Mouse (Mus musculus) frontal cortex, postnatal 10 days (tissue): ENCODE measurements around the gene Aldh1l1.

ENCODE experiments used
- DNase-seq, 2 experiments: peaks; one replicate each; pipeline ENCODE4 v3.0.0; 2022; ENCODE audit warnings: low spot score in 2 of 2, mixed read lengths in 1 of 2

Aldh1l1 gene

DNA sequence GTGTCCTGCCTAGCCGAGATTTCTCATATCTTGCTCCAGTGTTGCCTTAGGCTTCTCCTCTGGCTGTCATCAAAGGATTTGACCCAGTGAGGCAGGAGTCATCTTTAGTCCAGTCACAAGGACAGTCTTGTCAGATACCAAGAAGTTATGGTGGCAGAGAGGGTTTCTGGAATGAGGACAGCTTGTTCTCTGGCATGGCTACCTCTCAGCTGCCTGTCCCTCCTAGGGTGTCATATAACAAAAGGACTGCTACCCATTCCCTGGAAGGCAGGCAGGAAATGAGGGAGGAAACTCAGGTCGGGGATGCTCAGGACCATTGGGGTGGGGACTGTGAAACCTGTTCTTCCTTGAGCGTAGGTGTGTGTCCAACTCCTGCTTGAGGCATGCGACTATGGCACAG, 14.1 kb upstream of the Aldh1l1 start:
- no peak for DNase-seq

DNA sequence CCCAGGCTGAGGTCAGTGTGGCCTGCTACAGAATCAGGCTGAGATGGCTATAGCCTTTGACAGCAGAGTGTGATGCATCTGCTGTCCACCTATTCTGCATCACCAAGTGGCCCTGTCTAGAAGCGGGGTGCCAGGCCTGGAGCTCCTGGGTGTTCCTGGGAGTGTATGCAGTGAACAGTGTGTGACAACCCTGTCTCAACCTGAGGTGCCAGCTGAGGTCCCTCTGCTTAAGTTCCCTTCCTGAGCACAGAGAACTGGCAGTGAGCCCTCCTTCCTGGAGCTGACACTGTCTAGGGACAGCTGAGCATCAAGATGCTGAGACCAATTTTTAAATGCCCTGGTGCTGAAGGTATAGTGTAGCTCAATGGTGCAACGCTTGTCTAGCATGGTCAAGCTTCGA, 13.5 kb upstream of the Aldh1l1 start:
- no peak for DNase-seq

GRCm38 (mm10) chr6:90473630-90474360, 12.4 kb upstream of the Aldh1l1 start:
- DNase-seq: no peak

GRCm38 (mm10) chr6:90474361-90474750, 11.9 kb upstream of the Aldh1l1 start:
- no peak for DNase-seq

- no peak for DNase-seq
Observed at GRCm38 (mm10) chr6:90475176-90475853, 10.9 kb upstream of the Aldh1l1 start.

GRCm38 (mm10) chr6:90475854-90476212, 10.4 kb upstream of the Aldh1l1 start:
- DNase-seq: no peak

GRCm38 (mm10) chr6:90476941-90477518, 9.2 kb upstream of the Aldh1l1 start:
- DNase-seq: peak; percentile 29 to 43

DNA sequence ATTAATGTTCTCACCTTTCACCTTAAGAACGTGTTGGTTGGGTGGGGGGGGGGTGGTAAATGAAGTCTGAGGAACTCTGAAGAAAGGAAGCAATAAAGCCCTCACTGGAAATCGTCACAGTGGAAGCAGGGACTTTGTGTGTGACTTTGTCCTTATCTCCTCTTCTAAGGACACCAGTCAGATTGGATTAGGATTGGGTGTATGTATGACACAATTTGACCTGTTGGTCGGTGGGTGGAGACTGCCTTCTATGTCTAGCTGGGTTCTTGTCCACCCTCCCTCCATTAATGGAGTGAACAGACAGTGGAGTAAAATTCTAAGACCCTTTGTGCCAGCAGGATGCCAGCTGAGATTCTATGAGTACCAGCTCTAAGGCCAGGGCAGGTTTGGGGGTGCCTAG, 2.0 kb upstream of the Aldh1l1 start:
- DNase-seq: no peak

DNA sequence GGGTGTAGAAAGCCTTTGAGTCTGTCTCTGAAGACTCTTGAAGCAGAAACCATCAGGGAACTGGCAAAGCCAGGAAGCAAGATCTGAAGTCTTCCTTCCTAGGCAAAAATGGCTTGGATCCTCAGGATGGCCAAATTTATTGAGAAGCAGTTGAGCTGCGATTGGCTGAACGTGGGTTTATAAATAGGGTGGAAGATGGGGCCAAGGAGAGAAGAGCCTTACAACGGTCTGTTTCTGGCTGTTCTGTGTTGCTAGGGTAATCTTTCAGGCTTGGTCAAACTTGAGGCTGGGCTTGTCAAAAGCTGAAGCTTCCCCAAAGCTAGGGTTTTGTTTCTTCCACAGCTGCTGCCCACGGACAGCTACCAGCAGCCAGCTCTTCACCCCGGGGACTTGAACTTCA, 1.4 kb upstream of the Aldh1l1 start:
- DNase-seq: peak in 1 of 2 experiments; percentile 34

DNA sequence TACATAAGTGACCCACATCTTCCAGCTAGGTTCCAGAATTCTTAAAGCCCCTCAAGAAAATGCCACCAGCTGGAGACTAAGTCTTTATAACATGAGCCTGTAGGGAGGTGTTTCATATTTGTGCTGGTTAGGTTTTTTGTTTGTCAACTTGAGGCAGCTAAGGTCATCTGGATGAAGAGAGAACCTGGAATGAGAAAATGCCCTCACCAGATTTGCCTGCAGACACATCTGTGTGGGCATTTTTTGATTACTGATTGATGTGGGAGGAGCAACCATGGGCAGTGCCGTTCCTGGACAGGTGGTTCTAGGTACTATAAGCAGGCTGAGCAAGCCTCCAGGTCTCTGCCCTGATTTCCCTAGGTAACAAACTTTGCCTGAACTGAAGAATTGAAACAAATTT, 1.3 kb downstream of the Aldh1l1 start:
- no peak for DNase-seq

DNA sequence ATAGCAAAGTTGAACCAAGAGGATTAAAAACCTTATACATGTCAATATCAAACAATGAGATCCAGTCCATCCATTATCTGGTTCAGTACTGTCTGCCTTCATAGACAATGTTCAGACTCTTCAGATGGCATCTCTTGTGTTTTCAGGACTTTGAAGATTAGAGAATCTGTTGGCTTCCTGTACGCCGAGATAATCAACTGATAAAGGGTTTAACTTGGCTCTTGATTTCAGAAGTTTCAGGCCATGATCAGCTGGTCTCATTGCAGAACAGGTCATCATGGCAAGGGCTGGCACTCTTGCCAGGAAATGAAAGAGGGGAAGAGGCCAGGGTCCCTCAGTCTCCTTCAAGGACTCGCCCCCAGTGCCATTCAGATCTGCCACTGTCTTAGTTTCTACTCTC, 3.3 kb downstream of the Aldh1l1 start:
- no peak for DNase-seq

- peak; percentile 31 to 43 for DNase-seq
Observed at GRCm38 (mm10) chr6:90490976-90491375, 4.7 kb downstream of the Aldh1l1 start.

GRCm38 (mm10) chr6:90491956-90492744, 5.9 kb downstream of the Aldh1l1 start:
- DNase-seq: no peak

GRCm38 (mm10) chr6:90494155-90494554, 7.9 kb downstream of the Aldh1l1 start:
- no peak for DNase-seq

DNA sequence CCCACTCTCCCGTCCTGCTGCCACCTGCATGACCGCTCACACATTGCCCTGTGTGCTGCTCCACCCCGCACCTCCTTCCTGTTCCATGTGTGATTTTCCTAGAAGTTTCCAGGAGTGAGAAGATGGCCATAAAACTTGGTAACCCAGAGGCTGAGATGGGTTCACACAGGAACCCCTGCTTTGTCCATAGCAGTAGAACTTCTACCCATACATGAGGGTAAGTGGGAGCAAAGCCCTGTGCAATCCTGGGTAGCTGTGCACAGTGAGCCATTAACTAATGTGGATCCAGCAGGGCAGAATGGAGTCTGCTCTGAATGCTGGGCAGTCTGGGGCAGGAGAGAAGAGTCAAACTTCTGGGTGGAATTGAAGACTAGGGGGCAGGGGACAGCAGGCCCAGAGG, 8.3 kb downstream of the Aldh1l1 start:
- DNase-seq: no peak

GRCm38 (mm10) chr6:90495282-90495912, 9.2 kb downstream of the Aldh1l1 start:
- peak; percentile 37 to 52 for DNase-seq

DNA sequence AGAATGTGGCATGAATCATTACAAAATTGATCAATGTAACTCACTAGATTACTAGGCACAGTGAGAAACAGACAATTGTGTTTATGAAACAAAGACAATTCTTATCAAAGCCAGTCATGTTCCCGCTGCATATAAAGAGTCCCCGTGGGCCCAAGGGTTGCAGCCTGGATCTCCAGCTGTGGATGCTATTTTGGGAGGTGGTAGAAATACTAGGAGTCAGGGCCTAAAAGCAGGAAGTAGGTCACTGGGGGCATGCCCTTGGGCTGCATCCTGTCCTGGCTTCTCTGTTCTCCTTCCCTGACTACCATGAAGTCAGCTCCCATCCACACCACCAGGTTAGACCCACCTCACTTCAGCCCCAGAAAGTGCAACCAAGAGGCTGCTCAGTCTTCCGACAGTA, 10.0 kb downstream of the Aldh1l1 start:
- DNase-seq: no peak

- no peak for DNase-seq
Observed at GRCm38 (mm10) chr6:90499509-90499908, 13.3 kb downstream of the Aldh1l1 start.

GRCm38 (mm10) chr6:90501222-90501940, 15.2 kb downstream of the Aldh1l1 start:
- DNase-seq: no peak

- DNase-seq: no peak
Observed at GRCm38 (mm10) chr6:90505906-90506305, 19.7 kb downstream of the Aldh1l1 start.

GRCm38 (mm10) chr6:90506673-90507311, 20.6 kb downstream of the Aldh1l1 start:
- DNase-seq: peak; percentile 76 to 82
